Comparison of ENCODE assay signal across 21 mouse cellular contexts in the genomic region with DNA sequence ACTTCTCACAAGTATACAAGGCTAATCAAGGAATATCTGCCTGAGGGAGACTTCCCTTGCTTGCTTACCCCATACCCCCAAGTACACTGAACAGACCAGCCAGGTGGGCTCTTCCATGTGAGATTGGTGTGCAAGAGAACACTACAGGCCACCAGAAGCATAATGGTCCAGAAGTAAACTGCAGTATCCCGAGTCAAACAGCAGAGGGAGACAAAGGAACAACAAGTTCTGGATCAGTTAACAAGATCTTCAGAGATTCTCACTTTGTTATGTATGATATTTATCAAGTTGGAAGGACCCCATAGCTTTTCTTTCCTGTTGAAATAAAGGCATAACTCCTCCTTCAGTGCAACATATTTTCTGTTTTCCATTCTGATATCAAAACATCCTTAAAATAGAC. TPM values are rescaled to one million over a fixed set of nuclear protein-coding genes. Genes with fewer than 3 reads are reported as not detected.
DNase-seq lines count a peak whose midpoint lies in the region; ATAC-seq and TF ChIP-seq lines count a peak whose summit lies in the region.
"Had no signal": no experiment of that assay in that cellular context is flagged by ENCODE, and none has a peak within 500 bp of the region (broad histone marks: within the 10 kb centered on the region; RNA-seq: fewer than 3 reads in every experiment).

No protein-coding gene starts in this region.

- H3K4me1 ChIP-seq in heart, adult 2 months (ENCODE audit: control insufficient read depth, insufficient read depth, low read length) = no peaks in the 10 kb centered on the region
- H3K4me1 ChIP-seq in lung, embryonic 14.5 days (ENCODE audit: insufficient read depth) = no peaks in the 10 kb centered on the region
- no peaks in the 10 kb centered on the region for H3K4me1 ChIP-seq in small intestine, adult 2 months (ENCODE audit: control insufficient read depth, insufficient read depth, insufficient read length, low read length)
- no peaks in the 10 kb centered on the region for H3K4me1 ChIP-seq in midbrain, embryonic 14.5 days (ENCODE audit: control insufficient read depth, insufficient read depth, low read length)
- H3K4me1 ChIP-seq: forebrain, embryonic 15.5 days; heart, embryonic 12.5 days; intestine, embryonic 15.5 days; limb, embryonic 15.5 days; neural tube, embryonic 12.5 days had no signal

- 3% methylated on average over 1 of the region's 1 CpGs for WGBS in heart, adult 2 months
- whole genome bisulfite sequencing in lung, embryonic 14.5 days = 0% methylated on average over 1 of the region's 1 CpGs
- 0% methylated on average over 1 of the region's 1 CpGs for WGBS in small intestine, adult 2 months
- WGBS in midbrain, embryonic 14.5 days = 2% methylated on average over 1 of the region's 1 CpGs

- intact Hi-C loops in heart, adult 2 months (cut with DNase I) = no loop called here

- no peak for TF ChIP-seq EP300 in heart, adult 2 months (IDR thresholded peaks at IDR 0.05; ENCODE audit: insufficient read depth, low read depth, low read length)

- ATAC-seq in lung, embryonic 14.5 days (ENCODE audit: insufficient read depth) = no peak
- ATAC-seq in midbrain, embryonic 14.5 days (ENCODE audit: low FRiP score, low TSS enrichment) = no peak
- ATAC-seq: forebrain, embryonic 15.5 days; intestine, embryonic 15.5 days had no signal

- H3K9ac ChIP-seq in heart, adult 2 months (ENCODE audit: low read depth, low read length) = no peak overlapping the region
- H3K9ac ChIP-seq in lung, embryonic 14.5 days = no peak overlapping the region
- no peak overlapping the region for H3K9ac ChIP-seq in midbrain, embryonic 14.5 days (replicated peaks; ENCODE audit: low read length)
- H3K9ac ChIP-seq: forebrain, embryonic 15.5 days; heart, embryonic 12.5 days; intestine, embryonic 15.5 days; limb, embryonic 15.5 days; neural tube, embryonic 12.5 days had no signal

- H3K36me3 ChIP-seq in heart, adult 2 months (ENCODE audit: control insufficient read depth, insufficient read depth, low read length) = no peaks in the 10 kb centered on the region
- H3K36me3 ChIP-seq in lung, embryonic 14.5 days (ENCODE audit: insufficient read depth) = no peaks in the 10 kb centered on the region
- no peaks in the 10 kb centered on the region for H3K36me3 ChIP-seq in small intestine, adult 2 months (ENCODE audit: control insufficient read depth, insufficient read depth, low read length)
- no peaks in the 10 kb centered on the region for H3K36me3 ChIP-seq in midbrain, embryonic 14.5 days (ENCODE audit: control insufficient read depth, insufficient read depth, low read length)
- H3K36me3 ChIP-seq: forebrain, embryonic 15.5 days; heart, embryonic 12.5 days; intestine, embryonic 15.5 days; limb, embryonic 15.5 days; neural tube, embryonic 12.5 days had no signal

- no peaks in the 10 kb centered on the region for H3K27me3 ChIP-seq in heart, adult 2 months (ENCODE audit: control insufficient read depth, insufficient read depth, low read length)
- no peaks in the 10 kb centered on the region for H3K27me3 ChIP-seq in lung, embryonic 14.5 days (ENCODE audit: insufficient read depth, low read length)
- H3K27me3 ChIP-seq in small intestine, adult 2 months (ENCODE audit: control insufficient read depth, insufficient read depth, low read length) = no peaks in the 10 kb centered on the region
- no peaks in the 10 kb centered on the region for H3K27me3 ChIP-seq in midbrain, embryonic 14.5 days (ENCODE audit: control insufficient read depth, insufficient read depth, low read length)
- H3K27me3 ChIP-seq: forebrain, embryonic 15.5 days; heart, embryonic 12.5 days; intestine, embryonic 15.5 days; limb, embryonic 15.5 days; neural tube, embryonic 12.5 days had no signal

- H3K9me3 ChIP-seq in lung, embryonic 14.5 days (ENCODE audit: low read depth, low read length) = no peaks in the 10 kb centered on the region
- H3K9me3 ChIP-seq in midbrain, embryonic 14.5 days (ENCODE audit: control insufficient read depth, low read length) = peaks cover 4% of the 10 kb centered on the region; the same call in 1 of the 2 replicates
- H3K9me3 ChIP-seq: forebrain, embryonic 15.5 days; intestine, embryonic 15.5 days; limb, embryonic 15.5 days had no signal

- TF ChIP-seq POLR2A in heart, adult 2 months (IDR thresholded peaks at IDR 0.05; ENCODE audit: insufficient read depth, low read depth, low read length) = no peak
- no peak for TF ChIP-seq POLR2A in small intestine, adult 2 months (IDR thresholded peaks at IDR 0.05; ENCODE audit: low read depth, low read length)

- peak; percentile 33 for TF ChIP-seq CTCF in heart, adult 2 months (IDR thresholded peaks at IDR 0.05)
- TF ChIP-seq CTCF in lung, embryonic 14.5 days (IDR thresholded peaks at IDR 0.05; ENCODE audit: low read depth) = peak; percentile 19; the same call in 1 of the 2 replicates
- peak; percentile 16; the same call in 1 of the 2 replicates for TF ChIP-seq CTCF in small intestine, adult 2 months (IDR thresholded peaks at IDR 0.05; ENCODE audit: extremely low read depth, insufficient read length, insufficient replicate concordance, low read depth, low read length)

- no peak for DNase-seq in heart, adult 2 months
- no peak for DNase-seq in heart, adult 11 months
- DNase-seq in lung, embryonic 14.5 days = peak; percentile 2
- DNase-seq in lung, adult 18-20 months = no peak
- DNase-seq in adipocyte (ENCODE audit: low spot score) = peak; percentile 27
- DNase-seq in thymus, postnatal 0 days (ENCODE audit: low spot score) = no peak
- DNase-seq in midbrain, embryonic 14.5 days = no peak
- DNase-seq: adrenal gland, postnatal 36 days; cerebellum, adult 11 months; gastrocnemius, postnatal 25 days; heart, postnatal 4 days; lung, postnatal 36 days had no signal

- no peaks in the 10 kb centered on the region for H3K79me2 ChIP-seq in heart, adult 2 months (replicated peaks; ENCODE audit: control insufficient read depth, insufficient read depth, low read length)

- H3K27ac ChIP-seq in heart, adult 2 months = no peak overlapping the region
- H3K27ac ChIP-seq in lung, embryonic 14.5 days (ENCODE audit: low read depth) = no peak overlapping the region
- no peak overlapping the region for H3K27ac ChIP-seq in small intestine, adult 2 months (ENCODE audit: insufficient read depth, low read depth, low read length)
- H3K27ac ChIP-seq in midbrain, embryonic 14.5 days (replicated peaks; ENCODE audit: low read depth, low read length) = no peak overlapping the region
- H3K27ac ChIP-seq: forebrain, embryonic 15.5 days; intestine, embryonic 15.5 days; limb, embryonic 15.5 days; neural tube, embryonic 12.5 days had no signal

- H3K4me3 ChIP-seq in heart, adult 2 months = no peak overlapping the region
- no peak overlapping the region for H3K4me3 ChIP-seq in lung, embryonic 14.5 days (ENCODE audit: low read depth, low read length)
- no peak overlapping the region for H3K4me3 ChIP-seq in small intestine, adult 2 months (ENCODE audit: low read depth, low read length)
- H3K4me3 ChIP-seq in midbrain, embryonic 14.5 days (replicated peaks; ENCODE audit: low read depth, low read length) = no peak overlapping the region
- H3K4me3 ChIP-seq: forebrain, embryonic 15.5 days; heart, embryonic 12.5 days; intestine, embryonic 15.5 days; limb, embryonic 15.5 days; neural tube, embryonic 12.5 days had no signal

- H3K4me2 ChIP-seq in lung, embryonic 14.5 days = no peak overlapping the region
- H3K4me2 ChIP-seq in midbrain, embryonic 14.5 days (ENCODE audit: low read length) = no peak overlapping the region
- H3K4me2 ChIP-seq: forebrain, embryonic 15.5 days; heart, embryonic 12.5 days; intestine, embryonic 15.5 days; limb, embryonic 15.5 days; neural tube, embryonic 12.5 days had no signal

RNA-seq across cellular contexts. Expression of a gene that starts 31.4 kb away (rescaled TPM):
- total RNA-seq in heart, adult 2 months (2021) = not detected
- not detected in 2 replicates for polyA plus RNA-seq in heart, adult 2 months (2012; rRNA removed)
- polyA plus RNA-seq in lung, embryonic 14.5 days (2014; fragmentation: Nextera tagmentation; extraction: Ambion mirVana) = not detected in 2 replicates
- not detected in 2 replicates for polyA plus RNA-seq in small intestine, adult 2 months (2012; rRNA removed)
- polyA plus RNA-seq in thymus, postnatal 0 days (2015; fragmentation: Nextera tagmentation; extraction: Ambion mirVana) = 0.31 TPM in 1 of 2 replicates, not detected in the other
- polyA plus RNA-seq in midbrain, embryonic 14.5 days (2014; fragmentation: Nextera tagmentation; extraction: Ambion mirVana) = not detected in 2 replicates
- total RNA-seq: adrenal gland, postnatal 36 days; common myeloid progenitor, adult 5-6 weeks; gastrocnemius, postnatal 25 days; heart, postnatal 4 days; midbrain, postnatal 0 days had no signal
- polyA plus RNA-seq: C2C12; forebrain, embryonic 15.5 days; heart, embryonic 12.5 days; intestine, embryonic 15.5 days; limb, embryonic 15.5 days; midbrain, postnatal 0 days; neural tube, embryonic 12.5 days had no signal

Comparison
In these comparisons a context has a peak if more than half of its experiments do, and no peak if none do; other contexts are left out.
1. DNase-seq: peak in lung, embryonic 14.5 days (single experiment) and adipocyte (single experiment); none in heart, adult 2 months (0 of 2), heart, adult 11 months (single experiment), lung, adult 18-20 months (0 of 2), thymus, postnatal 0 days (single experiment) and midbrain, embryonic 14.5 days (single experiment).
2. Peak in every context shown above with its lines, with median percentiles within 50 percentile points of each other: CTCF ChIP-seq.